Mouse (Mus musculus) heart, embryonic 16.5 days (tissue): ENCODE results near the gene Tgif2. TPM values are rescaled to one million over a fixed set of nuclear protein-coding genes. Genes with fewer than 3 reads are reported as not detected.
"Not testable (repeated sequence)": the region's sequence is repeated elsewhere in the genome, so short reads cannot be mapped to it uniquely, and the experiment has no call there.

Source experiments
- ATAC-seq: fragments of 200-750 bp; cut with Nextera tagmentation; replicated peaks from 2 replicates; pipeline ENCODE4 v1.8.0; 2017; ENCODE audit warnings: moderate number of reproducible peaks; ENCODE audit not compliant: insufficient read depth, low FRiP score; ENCODE audit errors: extremely low read depth
- H3K27ac ChIP-seq: fragments of 300-500 bp; sonication (generic); 2 replicates; pipeline ENCODE4 v1.5.1; 2014; ENCODE audit warnings: mild to moderate bottlenecking, low read length, control low read depth, moderate library complexity
- H3K27me3 ChIP-seq: fragments of 300-500 bp; sonication (generic); 2 replicates; pipeline ENCODE4 v1.6.1; 2014; ENCODE audit warnings: low read length, mixed read lengths; ENCODE audit not compliant: control insufficient read depth, insufficient read depth
- H3K36me3 ChIP-seq: fragments of 300-500 bp; sonication (generic); 2 replicates; pipeline ENCODE4 v1.6.1; 2014; ENCODE audit not compliant: control insufficient read depth, insufficient read depth
- H3K4me1 ChIP-seq: fragments of 300-500 bp; sonication (generic); 2 replicates; pipeline ENCODE4 v1.6.1; 2014; ENCODE audit warnings: low read length, mixed read lengths; ENCODE audit not compliant: control insufficient read depth, insufficient read depth
- H3K4me2 ChIP-seq: fragments of 300-500 bp; sonication (generic); 2 replicates; pipeline ENCODE4 v1.6.1; 2014; ENCODE audit warnings: low read depth, mild to moderate bottlenecking, control low read depth, low read length
- H3K4me3 ChIP-seq: fragments of 300-500 bp; sonication (generic); 2 replicates; pipeline ENCODE4 v1.5.1; 2014; ENCODE audit warnings: mild to moderate bottlenecking, control low read depth, low read length
- H3K9ac ChIP-seq: fragments of 300-500 bp; sonication (generic); 2 replicates; pipeline ENCODE4 v1.6.1; 2014; ENCODE audit warnings: low read length, control low read depth
- H3K9me3 ChIP-seq: fragments of 300-500 bp; sonication (generic); replicated peaks from 2 replicates; pipeline ENCODE4 v1.6.1; 2016; ENCODE audit warnings: low read length; ENCODE audit not compliant: control insufficient read depth
- WGBS: fragments of 180-500 bp; shearing (Covaris S2); extraction: QIAGEN DNeasy Blood & Tissue Kit; methylation state at CpG from one replicate; pipeline ENCODE4 v1.1.7; 2014; 5-methylcytosine and 5-hydroxymethylcytosine counted together
- polyA plus RNA-seq: library from polyadenylated mRNA; unstranded; fragments of >200 nt; fragmentation: Nextera tagmentation; extraction: Ambion mirVana; gene quantifications from 2 replicates; pipeline ENCODE4 v1.2.1, GENCODE M21; 2015

The Tgif2 gene
- 28.9 and 30.1 TPM in 2 replicates for polyA plus RNA-seq

DNA sequence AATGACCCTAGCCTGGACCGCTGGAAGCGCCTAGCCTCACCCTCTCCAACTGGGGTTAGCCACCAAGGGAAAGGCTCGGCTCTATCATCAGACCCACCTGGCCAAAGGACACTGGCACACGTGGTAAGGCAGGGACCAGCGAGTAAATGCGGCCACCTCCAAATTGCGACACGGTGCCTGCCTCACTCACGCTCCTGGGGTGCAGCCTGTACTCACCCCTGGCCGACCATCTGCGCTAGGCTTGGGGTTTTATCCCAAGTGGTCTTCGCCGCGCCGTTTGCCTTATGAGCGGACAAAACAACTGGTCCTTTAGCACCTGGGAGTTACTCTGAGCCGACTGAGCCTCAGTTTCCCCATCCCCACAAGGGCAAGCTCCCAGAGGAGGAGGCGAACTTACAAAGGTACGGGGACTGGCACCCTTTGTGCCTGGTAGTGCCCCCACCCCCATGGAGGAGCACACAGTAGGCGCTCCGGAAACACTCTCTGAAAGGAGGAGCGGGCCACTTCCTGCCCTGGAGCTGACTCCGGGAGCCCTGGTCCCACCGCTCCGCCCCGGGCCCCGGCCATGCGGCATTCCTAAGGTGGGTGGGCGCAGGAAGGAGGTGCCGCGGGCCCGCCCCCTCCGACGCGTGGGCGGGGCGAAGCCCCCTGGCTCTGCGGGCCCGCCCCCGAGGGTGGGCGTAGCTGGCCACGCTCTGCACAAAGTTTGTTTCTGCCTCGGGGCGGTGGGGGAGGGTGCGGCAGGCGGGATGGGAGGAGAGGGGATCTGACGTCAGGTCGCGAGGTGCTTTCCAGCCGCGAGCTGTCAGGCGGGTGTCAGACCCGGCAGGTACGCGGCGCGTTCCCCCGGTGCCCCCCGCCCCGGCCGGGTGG lies at the start of gene Tgif2:
TSS of gene Tgif2 (plus strand) at position 689 of the 873 bp plus-strand sequence.
- peak within 1 kb of the TSS; percentile 91 for H3K4me3 ChIP-seq
- H3K27me3 ChIP-seq, result no peaks in the 10 kb centered on the region
- peak within 1 kb of the TSS; percentile 96 for H3K9ac ChIP-seq
- ATAC-seq, result peak; percentile 90
- peaks cover 14% of the 10 kb centered on the region; the same call in 1 of the 2 replicates for H3K36me3 ChIP-seq
- 3% methylated on average over 61 of the region's 61 CpGs for WGBS
- peak within 1 kb of the TSS; percentile 97 for H3K27ac ChIP-seq
- H3K9me3 ChIP-seq, result no peaks in the 10 kb centered on the region
- H3K4me2 ChIP-seq, result peak within 1 kb of the TSS; percentile 91
- H3K4me1 ChIP-seq, result peaks cover 35% of the 10 kb centered on the region

GRCm38 (mm10) chr2:156798516-156798915 lies 41.3 kb upstream of the Tgif2 start:
- Histone ChIP-seq H3K4me2 (no peak overlapping the region), H3K9me3 (peaks cover 9% of the 10 kb centered on the region), H3K27ac (no peak overlapping the region), H3K36me3 (no peaks in the 10 kb centered on the region), H3K9ac (no peak overlapping the region), H3K4me1 (no peaks in the 10 kb centered on the region), H3K27me3 (no peaks in the 10 kb centered on the region), H3K4me3 (no peak overlapping the region)
- ATAC-seq, result no peak
- 82% methylated on average over 1 of the region's 1 CpGs for WGBS

DNA sequence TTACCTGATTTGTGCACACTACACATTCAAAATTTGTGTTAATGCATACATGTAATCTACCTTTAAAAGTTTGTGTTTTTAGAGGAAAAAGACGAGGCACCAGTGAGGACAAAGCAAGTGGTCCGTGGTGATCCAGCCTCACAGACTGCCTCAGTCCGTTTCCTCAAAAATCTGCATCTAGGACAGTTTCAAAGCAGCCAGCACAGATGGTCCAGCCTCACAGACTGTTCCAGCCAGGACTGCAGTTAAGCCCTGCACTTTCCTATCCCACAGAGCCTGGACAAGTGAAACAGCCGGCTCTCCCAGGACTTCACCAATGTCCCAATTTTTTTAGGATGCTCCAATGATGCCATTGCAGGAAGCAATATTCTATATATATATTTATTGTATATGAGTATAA lies 38.8 kb upstream of the Tgif2 start:
- no peak overlapping the region for H3K4me2 ChIP-seq
- no peak for ATAC-seq
- H3K4me3 ChIP-seq, result no peak overlapping the region
- no peak overlapping the region for H3K9ac ChIP-seq
- peaks cover 11% of the 10 kb centered on the region; the same call in 1 of the 2 replicates for H3K9me3 ChIP-seq
- H3K27ac ChIP-seq, result no peak overlapping the region
- H3K4me1 ChIP-seq, result no peaks in the 10 kb centered on the region
- no peaks in the 10 kb centered on the region for H3K36me3 ChIP-seq
- WGBS, result 61% methylated on average over 4 of the region's 4 CpGs
- no peaks in the 10 kb centered on the region for H3K27me3 ChIP-seq

GRCm38 (mm10) chr2:156802116-156802515 lies 37.7 kb upstream of the Tgif2 start:
- not testable (repeated sequence) for H3K9me3 ChIP-seq, ATAC-seq, H3K9ac ChIP-seq, H3K4me3 ChIP-seq, H3K36me3 ChIP-seq, H3K4me2 ChIP-seq, H3K4me1 ChIP-seq, H3K27ac ChIP-seq, H3K27me3 ChIP-seq
- WGBS, result 43% methylated on average over 9 of the region's 9 CpGs

GRCm38 (mm10) chr2:156803698-156804372 lies 36.0 kb upstream of the Tgif2 start:
- Histone ChIP-seq H3K9me3 (0 out of 2 replicates have a peak, but pooled peaks cover 2% of the 10 kb centered on the region), H3K36me3 (no peaks in the 10 kb centered on the region), H3K4me1 (no peaks in the 10 kb centered on the region), H3K9ac (no peak overlapping the region), H3K27ac (no peak overlapping the region), H3K4me3 (no peak overlapping the region), H3K4me2 (no peak overlapping the region), H3K27me3 (peaks cover 2% of the 10 kb centered on the region; the same call in 1 of the 2 replicates)
- WGBS, result 51% methylated on average over 4 of the region's 4 CpGs
- ATAC-seq, result no peak

GRCm38 (mm10) chr2:156804589-156804988 lies 35.2 kb upstream of the Tgif2 start:
- H3K4me2 ChIP-seq, result no peak overlapping the region
- H3K4me1 ChIP-seq, result no peaks in the 10 kb centered on the region
- 0 out of 2 replicates have a peak, but pooled peaks cover 2% of the 10 kb centered on the region for H3K9me3 ChIP-seq
- WGBS, result 88% methylated on average over 4 of the region's 4 CpGs
- no peak overlapping the region for H3K4me3 ChIP-seq
- H3K27me3 ChIP-seq, result peaks cover 2% of the 10 kb centered on the region; the same call in 1 of the 2 replicates
- H3K9ac ChIP-seq, result no peak overlapping the region
- ATAC-seq, result no peak
- no peaks in the 10 kb centered on the region for H3K36me3 ChIP-seq
- no peak overlapping the region for H3K27ac ChIP-seq

GRCm38 (mm10) chr2:156806886-156807285 lies 32.9 kb upstream of the Tgif2 start:
- H3K4me2 ChIP-seq, result no peak overlapping the region
- H3K36me3 ChIP-seq, result no peaks in the 10 kb centered on the region
- no peak for ATAC-seq
- WGBS, result 70% methylated on average over 6 of the region's 6 CpGs
- H3K27me3 ChIP-seq, result peaks cover 2% of the 10 kb centered on the region; the same call in 1 of the 2 replicates
- 0 out of 2 replicates have a peak, but pooled peaks cover 2% of the 10 kb centered on the region for H3K9me3 ChIP-seq
- H3K9ac ChIP-seq, result no peak overlapping the region
- H3K27ac ChIP-seq, result no peak overlapping the region
- no peaks in the 10 kb centered on the region for H3K4me1 ChIP-seq
- H3K4me3 ChIP-seq, result no peak overlapping the region

- no peak overlapping the region for H3K4me2 ChIP-seq
- H3K4me3 ChIP-seq, result no peak overlapping the region
- no peak for ATAC-seq
- 0 out of 2 replicates have a peak, but pooled peaks cover 1% of the 10 kb centered on the region for H3K9me3 ChIP-seq
- 21% methylated on average over 2 of the region's 2 CpGs for WGBS
- no peak overlapping the region for H3K9ac ChIP-seq
- H3K27me3 ChIP-seq, result peaks cover 2% of the 10 kb centered on the region; the same call in 1 of the 2 replicates
- peaks cover 4% of the 10 kb centered on the region; the same call in 1 of the 2 replicates for H3K4me1 ChIP-seq
- no peak overlapping the region for H3K27ac ChIP-seq
- no peaks in the 10 kb centered on the region for H3K36me3 ChIP-seq
Measured at GRCm38 (mm10) chr2:156809579-156809978, 30.2 kb upstream of the Tgif2 start.
